ENCODE assay signal across 9 mouse cellular contexts in genomic region chr8:94363906-94364305, GRCm38 (mm10). TPM values are rescaled to one million over a fixed set of nuclear protein-coding genes. Genes with fewer than 3 reads are reported as not detected.
DNase-seq lines count a peak whose midpoint lies in the region; ATAC-seq and TF ChIP-seq lines count a peak whose summit lies in the region.
"Had no signal": no experiment of that assay in that cellular context is flagged by ENCODE, and none has a peak within 500 bp of the region (broad histone marks: within the 10 kb centered on the region; RNA-seq: fewer than 3 reads in every experiment).

No protein-coding gene starts in this region.

- peaks cover 32% of the 10 kb centered on the region for H3K4me1 ChIP-seq in liver, embryonic 13.5 days (replicated peaks)
- peaks cover 34% of the 10 kb centered on the region for H3K4me1 ChIP-seq in liver, embryonic 12.5 days
- peaks cover 14% of the 10 kb centered on the region for H3K4me1 ChIP-seq in kidney, postnatal 0 days (replicated peaks; ENCODE audit: insufficient read depth, low read length)
- peaks cover 11% of the 10 kb centered on the region for H3K4me1 ChIP-seq in stomach, postnatal 0 days (replicated peaks; ENCODE audit: control insufficient read depth, insufficient read depth)

- H3K9me3 ChIP-seq in liver, embryonic 13.5 days (replicated peaks), result no peaks in the 10 kb centered on the region
- H3K9me3 ChIP-seq in liver, embryonic 12.5 days (replicated peaks), result no peaks in the 10 kb centered on the region
- H3K9me3 ChIP-seq in kidney, postnatal 0 days (replicated peaks; ENCODE audit: low read length), result no peaks in the 10 kb centered on the region
- no peaks in the 10 kb centered on the region for H3K9me3 ChIP-seq in stomach, postnatal 0 days (ENCODE audit: control insufficient read depth, low read length)
- H3K9me3 ChIP-seq: limb, embryonic 15.5 days had no signal

- no peak for TF ChIP-seq EP300 in stomach, postnatal 0 days (optimal IDR thresholded peaks at IDR 0.05)

- DNase-seq in liver, embryonic 13.5 days, result no peak
- peak; percentile 52 for DNase-seq in gastrocnemius, postnatal 14 days
- DNase-seq in kidney, postnatal 0 days (ENCODE audit: low spot score), result no peak
- DNase-seq in stomach, postnatal 0 days (ENCODE audit: low spot score), result no peak
- no peak for DNase-seq in ovary, postnatal 36 days (ENCODE audit: low spot score)
- no peak for DNase-seq in spleen, postnatal 10 days (ENCODE audit: low spot score in 2 of 2)
- DNase-seq in layer of hippocampus, adult 8-10 months (ENCODE audit: low spot score in 2 of 2), result no peak

- ATAC-seq in liver, embryonic 13.5 days (ENCODE audit: low read depth), result peak; percentile 24; the same call in 1 of the 2 replicates
- no peak for ATAC-seq in liver, embryonic 12.5 days
- peak; percentile 73 for ATAC-seq in kidney, postnatal 0 days (replicated peaks; ENCODE audit: low FRiP score, low read depth)
- no peak for ATAC-seq in stomach, postnatal 0 days (ENCODE audit: low FRiP score, low TSS enrichment)

- no peaks in the 10 kb centered on the region for H3K36me3 ChIP-seq in liver, embryonic 13.5 days
- no peaks in the 10 kb centered on the region for H3K36me3 ChIP-seq in liver, embryonic 12.5 days
- no peaks in the 10 kb centered on the region for H3K36me3 ChIP-seq in kidney, postnatal 0 days (ENCODE audit: insufficient read depth, low read length)
- no peaks in the 10 kb centered on the region for H3K36me3 ChIP-seq in stomach, postnatal 0 days (ENCODE audit: control insufficient read depth, insufficient read depth, low read length)
- H3K36me3 ChIP-seq: limb, embryonic 15.5 days had no signal

- H3K4me3 ChIP-seq in liver, embryonic 13.5 days (replicated peaks), result no peak overlapping the region
- H3K4me3 ChIP-seq in liver, embryonic 12.5 days, result no peak overlapping the region
- H3K4me3 ChIP-seq in kidney, postnatal 0 days (replicated peaks; ENCODE audit: low read depth, low read length), result no peak overlapping the region
- no peak overlapping the region for H3K4me3 ChIP-seq in stomach, postnatal 0 days (ENCODE audit: low read depth, low read length)
- H3K4me3 ChIP-seq: limb, embryonic 15.5 days had no signal

- intact Hi-C loops in gastrocnemius, postnatal 14 days (cut with DNase I; ENCODE audit: low total_unique reads), result no loop called here

- no peak for TF ChIP-seq CTCF in kidney, postnatal 0 days (IDR thresholded peaks at IDR 0.05; ENCODE audit: low read depth)
- TF ChIP-seq CTCF in stomach, postnatal 0 days (IDR thresholded peaks at IDR 0.05; ENCODE audit: low read depth), result no peak

- no peak overlapping the region for H3K27ac ChIP-seq in liver, embryonic 13.5 days
- no peak overlapping the region for H3K27ac ChIP-seq in liver, embryonic 12.5 days
- H3K27ac ChIP-seq in kidney, postnatal 0 days, result peak overlapping the region; percentile 78; the same call in 1 of the 2 replicates
- H3K27ac ChIP-seq in stomach, postnatal 0 days (replicated peaks), result peak overlapping the region; percentile 95
- H3K27ac ChIP-seq: limb, embryonic 15.5 days had no signal

- 66% methylated on average over 2 of the region's 2 CpGs for WGBS in liver, embryonic 13.5 days (ENCODE audit: insufficient replicate concordance)
- 68% methylated on average over 2 of the region's 2 CpGs for WGBS in liver, embryonic 12.5 days (ENCODE audit: insufficient replicate concordance)
- WGBS in kidney, postnatal 0 days, result 56% methylated on average over 2 of the region's 2 CpGs
- 62% methylated on average over 2 of the region's 2 CpGs for WGBS in stomach, postnatal 0 days

- H3K27me3 ChIP-seq in liver, embryonic 13.5 days, result no peaks in the 10 kb centered on the region
- H3K27me3 ChIP-seq in liver, embryonic 12.5 days (replicated peaks), result no peaks in the 10 kb centered on the region
- no peaks in the 10 kb centered on the region for H3K27me3 ChIP-seq in kidney, postnatal 0 days (ENCODE audit: insufficient read depth, low read length)
- no peaks in the 10 kb centered on the region for H3K27me3 ChIP-seq in stomach, postnatal 0 days (ENCODE audit: control insufficient read depth, insufficient read depth, low read length)
- H3K27me3 ChIP-seq: limb, embryonic 15.5 days had no signal

- no peak overlapping the region for H3K4me2 ChIP-seq in liver, embryonic 13.5 days
- H3K4me2 ChIP-seq in liver, embryonic 12.5 days, result no peak overlapping the region
- no peak overlapping the region for H3K4me2 ChIP-seq in kidney, postnatal 0 days (ENCODE audit: low read length)
- no peak overlapping the region for H3K4me2 ChIP-seq in stomach, postnatal 0 days (replicated peaks; ENCODE audit: low read depth)
- H3K4me2 ChIP-seq: limb, embryonic 15.5 days had no signal

- no peak overlapping the region for H3K9ac ChIP-seq in liver, embryonic 13.5 days
- no peak overlapping the region for H3K9ac ChIP-seq in liver, embryonic 12.5 days
- H3K9ac ChIP-seq in kidney, postnatal 0 days (ENCODE audit: low read depth, low read length), result no peak overlapping the region
- H3K9ac ChIP-seq in stomach, postnatal 0 days (ENCODE audit: low read length), result no peak overlapping the region
- H3K9ac ChIP-seq: limb, embryonic 15.5 days had no signal

RNA-seq across cellular contexts. Expression of gene Herpud1, which starts 22.3 kb away (rescaled TPM):
- polyA plus RNA-seq in liver, embryonic 13.5 days (2015; fragmentation: Nextera tagmentation; extraction: Ambion mirVana), result 78.4 and 84.2 TPM in 2 replicates
- 76.5 and 84.4 TPM in 2 replicates for polyA plus RNA-seq in liver, embryonic 12.5 days (2016; fragmentation: Nextera tagmentation; extraction: Ambion mirVana)
- total RNA-seq in gastrocnemius, postnatal 14 days (2021), result 10 to 100 TPM; 55.1 to 75.2 TPM
- 95.8 and 100 TPM in 2 replicates for polyA plus RNA-seq in kidney, postnatal 0 days (2015; fragmentation: Nextera tagmentation; extraction: Ambion mirVana)
- polyA plus RNA-seq in stomach, postnatal 0 days (2015; fragmentation: Nextera tagmentation; extraction: Ambion mirVana), result 224 and 255 TPM in 2 replicates
- 10 to 100 TPM; 53.6 to 81.4 (median 65.6) TPM for total RNA-seq in layer of hippocampus, adult 8-10 months (2022)

RNA-seq across cellular contexts. Expression of gene Slc12a3, which starts 34.9 kb away (rescaled TPM):
- polyA plus RNA-seq in liver, embryonic 13.5 days (2015; fragmentation: Nextera tagmentation; extraction: Ambion mirVana), result not detected in 2 replicates
- not detected in 2 replicates for polyA plus RNA-seq in liver, embryonic 12.5 days (2016; fragmentation: Nextera tagmentation; extraction: Ambion mirVana)
- total RNA-seq in gastrocnemius, postnatal 14 days (2021), result not detected
- 44.6 and 45.6 TPM in 2 replicates for polyA plus RNA-seq in kidney, postnatal 0 days (2015; fragmentation: Nextera tagmentation; extraction: Ambion mirVana)
- polyA plus RNA-seq in stomach, postnatal 0 days (2015; fragmentation: Nextera tagmentation; extraction: Ambion mirVana), result 0.10 and 0.22 TPM in 2 replicates
- under 1 TPM; 0.55 to 0.94 (median 0.79) TPM for total RNA-seq in layer of hippocampus, adult 8-10 months (2022)
- polyA plus RNA-seq: limb, embryonic 15.5 days had no signal

Comparison
In these comparisons a context has a peak if more than half of its experiments do, and no peak if none do; other contexts are left out.
1. ATAC-seq: peak in liver, embryonic 13.5 days (single experiment) and kidney, postnatal 0 days (single experiment); none in liver, embryonic 12.5 days (single experiment) and stomach, postnatal 0 days (single experiment).
2. H3K27ac ChIP-seq: peak in kidney, postnatal 0 days (single experiment) and stomach, postnatal 0 days (single experiment); none in liver, embryonic 13.5 days (single experiment) and liver, embryonic 12.5 days (single experiment).
3. RNA of gene Slc12a3, which starts 34.9 kb away (polyA plus RNA-seq): 44.6 to 45.6 TPM in kidney, postnatal 0 days; 0.10 to 0.22 TPM in stomach, postnatal 0 days, not detected in liver, embryonic 12.5 days and not detected in liver, embryonic 13.5 days; every median in the first group is over 10 times any median in the second.